Comparison of ENCODE assay signal across 8 mouse cellular contexts in genomic region chr6:24530711-24531420, GRCm38 (mm10). TPM values are rescaled to one million over a fixed set of nuclear protein-coding genes. Genes with fewer than 3 reads are reported as not detected.
DNase-seq lines count a peak whose midpoint lies in the region; ATAC-seq and TF ChIP-seq lines count a peak whose summit lies in the region.

No protein-coding gene starts in this region.

- peak overlapping the region; percentile 29 to 61 for H3K27ac ChIP-seq in heart, embryonic 14.5 days (replicated peaks in 1 of 2; ENCODE audit: control insufficient read depth in 1 of 2, insufficient read depth in 1 of 2, low read depth in 2 of 2, low read length in 2 of 2)
- no peak overlapping the region for H3K27ac ChIP-seq in liver, postnatal 0 days (ENCODE audit: low read depth)

- WGBS in heart, embryonic 14.5 days: 18% methylated on average over 11 of the region's 11 CpGs
- WGBS in liver, postnatal 0 days (ENCODE audit: insufficient replicate concordance): 48% methylated on average over 11 of the region's 11 CpGs

- peaks cover 6 to 34% of the 10 kb centered on the region in 2 experiments for H3K4me1 ChIP-seq in heart, embryonic 14.5 days (ENCODE audit: control insufficient read depth in 2 of 2, insufficient read depth in 2 of 2, low read length in 2 of 2)
- peaks cover 12% of the 10 kb centered on the region for H3K4me1 ChIP-seq in liver, postnatal 0 days (ENCODE audit: insufficient read depth)

- peak overlapping the region; percentile 62 for H3K9ac ChIP-seq in heart, embryonic 14.5 days (ENCODE audit: low read length)
- H3K9ac ChIP-seq in liver, postnatal 0 days (replicated peaks): no peak overlapping the region

- TF ChIP-seq EP300 in liver, postnatal 0 days (IDR thresholded peaks at IDR 0.05; ENCODE audit: low read depth): no peak

- no peak for TF ChIP-seq CTCF in brain, embryonic 14.5 days (IDR thresholded peaks at IDR 0.05; ENCODE audit: borderline replicate concordance, extremely low read depth, insufficient read depth, insufficient read length)
- no peak for TF ChIP-seq CTCF in liver, postnatal 0 days (IDR thresholded peaks at IDR 0.05; ENCODE audit: low read depth)

- H3K27me3 ChIP-seq in heart, embryonic 14.5 days (ENCODE audit: control insufficient read depth, insufficient read depth, low read length): no peaks in the 10 kb centered on the region
- no peaks in the 10 kb centered on the region for H3K27me3 ChIP-seq in liver, postnatal 0 days (ENCODE audit: insufficient read depth, low read length)

- peak overlapping the region; percentile 67 for H3K4me2 ChIP-seq in heart, embryonic 14.5 days (ENCODE audit: low read length)
- peak overlapping the region; percentile 53; the same call in 1 of the 2 replicates for H3K4me2 ChIP-seq in liver, postnatal 0 days (ENCODE audit: low read depth, low read length)

- peak overlapping the region; percentile 0 to 27; a peak in 3 of 4 replicates for H3K4me3 ChIP-seq in heart, embryonic 14.5 days (ENCODE audit: control insufficient read depth in 1 of 2, insufficient read depth in 1 of 2, low read depth in 1 of 2, low read length in 2 of 2)
- no peak overlapping the region for H3K4me3 ChIP-seq in liver, postnatal 0 days (ENCODE audit: low read depth, low read length)

- ATAC-seq in heart, embryonic 14.5 days (ENCODE audit: insufficient number of reproducible peaks, insufficient read depth, low FRiP score, low read depth): no peak
- ATAC-seq in liver, postnatal 0 days: no peak
- no peak for ATAC-seq in megakaryocyte, adult 5-6 weeks (ENCODE audit: poor library complexity, severe bottlenecking)

- DNase-seq in heart, adult 11 months: peak; percentile 95
- DNase-seq in heart, postnatal 4 days: no peak
- DNase-seq in brain, embryonic 14.5 days (ENCODE audit: low read depth): peak; percentile 42
- DNase-seq in liver, postnatal 0 days: no peak
- DNase-seq in right cerebral cortex, postnatal 25 days: no peak
- no peak for DNase-seq in frontal cortex, postnatal 36 days (ENCODE audit: low spot score in 2 of 2)

- no peaks in the 10 kb centered on the region for H3K9me3 ChIP-seq in heart, embryonic 14.5 days (ENCODE audit: control insufficient read depth, low read length)
- H3K9me3 ChIP-seq in liver, postnatal 0 days (ENCODE audit: low read length): no peaks in the 10 kb centered on the region

- TF ChIP-seq POLR2A in brain, embryonic 14.5 days (IDR thresholded peaks at IDR 0.05; ENCODE audit: borderline replicate concordance, extremely low read depth, insufficient read depth, insufficient read length, poor library complexity, severe bottlenecking): no peak

- 0 out of 2 replicates have a peak, but pooled peaks cover under 1% of the 10 kb centered on the region for H3K36me3 ChIP-seq in heart, embryonic 14.5 days (ENCODE audit: control insufficient read depth, insufficient read depth, low read length)
- no peaks in the 10 kb centered on the region for H3K36me3 ChIP-seq in liver, postnatal 0 days (replicated peaks; ENCODE audit: insufficient read depth, low read length)

RNA-seq across cellular contexts. Expression of gene Asb15, which starts 2.9 kb away (rescaled TPM):
- 1 to 10 TPM; 6.2 to 6.3 TPM for total RNA-seq in heart, postnatal 4 days (2021)
- 0.01 and 0.03 TPM in 2 replicates for polyA plus RNA-seq in brain, embryonic 14.5 days (2012; rRNA removed)
- polyA plus RNA-seq in heart, embryonic 14.5 days (2014; fragmentation: Nextera tagmentation; extraction: Ambion mirVana): 0.49 and 0.63 TPM in 2 replicates
- polyA plus RNA-seq in liver, postnatal 0 days (2015; fragmentation: Nextera tagmentation; extraction: Ambion mirVana): not detected in 2 replicates
- total RNA-seq in megakaryocyte, adult 5-6 weeks (2015): not detected in 2 replicates
- total RNA-seq in megakaryocyte, adult 5-6 weeks (2017): not detected in 2 replicates

RNA-seq across cellular contexts. Expression of gene Ndufa5, which starts 3.1 kb away (rescaled TPM):
- total RNA-seq in heart, postnatal 4 days (2021): 100 to 1,000 TPM; 799 to 849 TPM
- 20.1 and 36.1 TPM in 2 replicates for polyA plus RNA-seq in brain, embryonic 14.5 days (2012; rRNA removed)
- polyA plus RNA-seq in heart, embryonic 14.5 days (2014; fragmentation: Nextera tagmentation; extraction: Ambion mirVana): 794 and 834 TPM in 2 replicates
- polyA plus RNA-seq in liver, postnatal 0 days (2015; fragmentation: Nextera tagmentation; extraction: Ambion mirVana): 303 and 316 TPM in 2 replicates
- total RNA-seq in megakaryocyte, adult 5-6 weeks (2015): 76.0 and 90.1 TPM in 2 replicates
- 160 and 182 TPM in 2 replicates for total RNA-seq in megakaryocyte, adult 5-6 weeks (2017)

RNA-seq across cellular contexts. Expression of gene Iqub, which starts 16.0 kb away (rescaled TPM):
- total RNA-seq in heart, postnatal 4 days (2021): under 1 TPM; 0.23 to 0.36 TPM
- polyA plus RNA-seq in brain, embryonic 14.5 days (2012; rRNA removed): 0.82 and 1.4 TPM in 2 replicates
- polyA plus RNA-seq in heart, embryonic 14.5 days (2014; fragmentation: Nextera tagmentation; extraction: Ambion mirVana): 0.23 and 0.49 TPM in 2 replicates
- polyA plus RNA-seq in liver, postnatal 0 days (2015; fragmentation: Nextera tagmentation; extraction: Ambion mirVana): 0.05 TPM in 1 of 2 replicates, not detected in the other
- total RNA-seq in megakaryocyte, adult 5-6 weeks (2015): not detected in 2 replicates
- total RNA-seq in megakaryocyte, adult 5-6 weeks (2017): 0.16 TPM in 1 of 2 replicates, not detected in the other

Comparison
In these comparisons a context has a peak if more than half of its experiments do, and no peak if none do; other contexts are left out.
1. DNase-seq: peak in heart, adult 11 months (single experiment) and brain, embryonic 14.5 days (single experiment); none in heart, postnatal 4 days (single experiment), liver, postnatal 0 days (single experiment), right cerebral cortex, postnatal 25 days (single experiment) and frontal cortex, postnatal 36 days (0 of 2).